Mouse (Mus musculus) adrenal gland, postnatal 36 days (tissue): ENCODE results near the gene Mecom. TPM values are rescaled to one million over a fixed set of nuclear protein-coding genes. Genes with fewer than 3 reads are reported as not detected.

Source experiments
- DNase-seq, 2 experiments: peaks; one replicate each; pipeline ENCODE4 v3.0.0; 2021; ENCODE audit warnings: mixed read lengths in 1 of 2
- total RNA-seq, 2 experiments: library from RNA; stranded (reverse); gene quantifications; 2 replicates each; pipeline ENCODE4 v1.2.3; 2021

The Mecom gene
- total RNA-seq, 2 experiments from 2014 or later: 6.4 TPM

DNA sequence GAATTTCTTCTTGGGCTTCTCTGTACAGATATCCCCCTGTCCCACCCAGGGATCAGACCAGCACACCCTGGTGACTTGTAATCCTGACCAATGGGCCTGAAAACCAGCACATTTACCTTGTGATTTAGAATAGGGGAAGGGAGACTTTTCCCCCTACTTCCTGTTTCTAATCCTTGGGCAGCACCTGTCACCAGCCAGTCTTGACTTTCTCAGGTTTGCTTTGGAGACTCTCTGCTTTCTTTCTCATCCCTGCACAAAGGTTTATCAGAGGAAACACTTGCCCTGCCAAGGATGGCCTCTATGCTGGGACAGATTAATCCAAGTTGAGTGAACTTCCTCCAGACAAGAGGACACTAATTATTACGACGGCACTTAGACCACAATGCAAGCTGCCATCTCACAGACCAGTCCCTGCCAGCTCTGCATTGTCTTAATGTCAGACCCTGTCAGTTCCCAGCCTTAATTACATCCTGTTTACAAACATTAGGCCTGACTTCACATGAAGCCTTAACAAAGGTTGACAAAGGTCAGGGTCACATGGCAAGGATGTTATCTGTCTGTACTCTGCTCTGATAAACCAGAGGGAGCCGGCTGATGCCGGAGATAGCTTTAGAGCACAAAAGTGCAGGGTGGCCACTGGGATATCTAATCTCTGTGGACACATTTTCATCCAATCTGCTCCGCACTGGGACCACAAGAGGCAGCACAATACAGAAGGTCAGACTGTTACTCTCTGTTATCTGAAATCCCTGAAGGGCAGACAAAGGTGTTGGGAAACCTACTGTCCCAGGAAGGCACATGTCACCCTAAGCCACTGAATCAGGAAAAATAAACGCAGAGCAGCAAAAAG lies 193.7 kb downstream of the Mecom start:
- DNase-seq: peak in 1 of 2 experiments; percentile 13

DNA sequence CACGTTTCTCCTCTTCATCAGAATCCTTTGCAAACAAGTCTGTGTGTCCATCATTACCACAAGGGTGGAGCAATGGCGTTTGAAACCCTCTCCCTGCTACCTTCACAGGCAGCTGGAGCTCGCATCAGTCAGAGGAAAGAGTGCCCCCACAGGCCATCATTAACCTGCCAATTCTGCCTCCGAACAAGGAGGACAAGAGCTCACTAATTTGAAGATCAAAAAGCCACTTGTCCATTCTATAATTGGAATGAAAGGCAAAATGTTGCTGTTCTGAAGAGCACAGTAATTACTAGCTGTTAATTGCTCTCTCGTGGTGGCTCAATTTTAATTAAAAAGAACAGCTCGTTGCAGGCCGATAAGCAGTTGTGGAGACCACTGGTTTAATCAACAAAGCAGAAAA lies 198.5 kb downstream of the Mecom start:
- DNase-seq: no peak

DNA sequence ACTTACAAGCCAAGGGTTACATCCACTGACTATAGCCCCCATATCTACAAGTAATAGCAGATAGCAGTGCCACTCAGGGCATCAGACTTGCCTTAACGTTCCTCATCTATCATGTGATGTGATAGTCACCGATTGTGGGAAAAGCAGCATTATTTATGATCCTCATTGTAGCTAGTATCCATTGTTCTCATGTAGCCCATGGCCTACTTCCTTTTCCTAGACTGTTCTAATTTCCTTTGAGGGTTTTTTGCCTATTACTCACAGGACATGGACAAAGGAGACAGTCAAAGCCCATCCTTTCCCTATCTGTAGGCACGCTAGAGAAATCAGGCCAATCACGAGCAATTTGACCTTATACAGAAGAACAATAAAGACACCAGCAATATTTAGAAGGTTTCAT lies 203.7 kb downstream of the Mecom start:
- DNase-seq: no peak

DNA sequence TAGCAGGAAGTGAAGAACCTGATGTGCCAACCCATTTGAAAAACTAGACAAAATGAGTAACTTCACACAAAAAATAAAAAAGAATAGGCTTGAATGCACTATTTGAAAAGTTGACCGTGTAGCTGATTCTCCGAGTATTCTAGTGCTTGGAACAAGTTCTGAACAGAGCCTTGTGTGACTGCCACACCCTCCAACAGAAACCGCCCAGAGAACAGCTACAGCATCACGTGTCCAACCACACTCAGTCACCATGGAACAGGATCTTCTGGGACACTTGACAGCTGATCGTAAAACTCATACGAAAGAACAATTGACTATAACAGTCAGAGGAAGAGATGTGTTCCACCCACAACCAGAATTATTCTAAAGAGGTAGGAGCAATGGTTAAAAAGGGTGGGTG lies 215.5 kb downstream of the Mecom start:
- no peak for DNase-seq

DNA sequence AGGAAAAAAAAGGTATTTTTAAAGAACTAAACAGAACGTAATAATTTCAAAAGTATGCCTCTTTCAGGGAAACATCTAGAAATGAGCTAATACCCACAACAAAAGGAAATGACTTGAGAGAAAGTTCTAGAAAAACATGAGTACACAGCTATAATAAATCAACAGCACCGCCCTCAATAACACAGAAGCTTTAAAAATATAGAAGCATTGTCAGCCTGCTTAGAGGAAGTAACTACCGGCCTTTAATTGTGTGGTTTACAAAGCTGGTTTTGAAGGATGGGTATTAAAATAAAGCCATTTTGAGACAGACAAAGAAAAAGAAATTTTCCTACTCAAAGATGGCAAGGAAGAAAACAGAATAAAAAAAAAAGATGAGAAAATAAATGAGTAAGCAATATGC lies 217.3 kb downstream of the Mecom start:
- DNase-seq: no peak

DNA sequence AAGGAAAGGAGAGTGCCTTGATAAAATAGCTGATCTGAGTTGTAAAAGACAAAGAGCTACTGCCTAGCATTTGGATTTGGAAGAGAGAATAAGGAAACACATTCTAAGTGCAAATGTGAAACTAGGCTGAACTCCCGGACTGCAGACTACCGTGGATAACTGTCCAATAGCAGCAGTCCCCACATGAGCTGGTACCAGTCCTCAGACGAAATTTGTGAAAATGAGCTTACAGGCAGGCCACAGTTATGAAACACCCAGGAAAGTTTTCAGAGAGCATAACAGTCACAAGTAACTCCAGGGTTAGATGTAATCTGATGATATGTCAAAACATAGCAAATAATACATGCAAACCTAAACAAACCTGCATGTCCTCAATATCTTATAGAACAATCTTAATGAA lies 217.8 kb downstream of the Mecom start:
- no peak for DNase-seq

DNA sequence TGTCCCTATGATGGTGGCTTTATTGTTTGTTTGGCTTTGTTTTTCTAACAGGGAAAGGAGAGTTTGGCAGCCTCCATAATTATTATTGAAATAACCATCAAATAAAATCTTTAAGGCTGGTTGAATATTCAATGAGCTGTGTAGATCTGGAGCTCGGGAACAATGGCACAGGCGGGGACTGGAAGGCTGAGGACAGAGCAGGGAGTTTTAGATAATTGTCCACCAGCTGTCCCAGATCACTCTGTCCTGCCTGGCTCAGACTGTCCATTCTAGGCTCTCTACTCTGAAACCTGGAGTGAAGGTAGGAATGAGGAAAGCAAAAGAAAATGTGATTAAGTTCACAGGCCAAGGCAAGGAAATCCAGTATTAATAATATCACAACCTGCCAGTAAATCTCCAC lies 232.9 kb downstream of the Mecom start:
- DNase-seq: no peak

DNA sequence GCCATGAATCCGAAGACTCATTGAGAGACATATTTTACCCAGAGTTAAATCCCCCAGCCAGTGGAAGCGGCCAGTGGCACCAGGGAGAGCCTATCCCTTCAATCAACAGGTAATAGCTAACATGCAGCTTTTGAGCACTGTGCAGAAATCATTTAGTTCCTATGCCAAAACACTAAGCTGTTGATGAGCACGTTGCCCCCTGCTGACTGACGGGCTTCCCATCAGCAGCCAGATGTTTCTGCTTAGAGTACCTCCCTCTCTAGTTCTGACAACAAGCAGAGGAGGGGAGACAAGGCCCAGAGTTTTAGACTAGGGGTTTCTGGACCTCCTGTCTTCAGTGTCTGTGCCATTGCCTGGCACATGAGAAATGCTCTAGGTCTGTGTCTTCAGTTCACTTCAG lies 239.7 kb downstream of the Mecom start:
- no peak for DNase-seq

DNA sequence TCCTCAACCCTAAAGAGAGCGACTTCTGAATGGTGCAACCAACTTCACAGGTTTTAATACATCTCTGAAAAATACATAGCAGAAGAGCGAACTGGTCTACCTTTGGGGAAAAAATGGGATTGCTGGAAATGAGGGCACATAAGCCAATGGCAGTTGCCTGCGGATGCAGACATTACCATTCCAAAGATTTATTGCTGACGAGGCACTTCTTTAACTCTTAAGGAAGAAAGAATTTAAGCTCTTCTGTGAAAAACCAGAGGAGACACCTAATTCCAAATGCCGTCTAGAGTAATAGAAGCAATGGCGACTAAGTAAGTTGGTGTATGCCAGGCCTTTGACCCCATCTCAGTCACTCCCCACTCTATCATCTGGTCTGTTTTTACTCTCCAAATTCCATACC lies 240.2 kb downstream of the Mecom start:
- DNase-seq: no peak

DNA sequence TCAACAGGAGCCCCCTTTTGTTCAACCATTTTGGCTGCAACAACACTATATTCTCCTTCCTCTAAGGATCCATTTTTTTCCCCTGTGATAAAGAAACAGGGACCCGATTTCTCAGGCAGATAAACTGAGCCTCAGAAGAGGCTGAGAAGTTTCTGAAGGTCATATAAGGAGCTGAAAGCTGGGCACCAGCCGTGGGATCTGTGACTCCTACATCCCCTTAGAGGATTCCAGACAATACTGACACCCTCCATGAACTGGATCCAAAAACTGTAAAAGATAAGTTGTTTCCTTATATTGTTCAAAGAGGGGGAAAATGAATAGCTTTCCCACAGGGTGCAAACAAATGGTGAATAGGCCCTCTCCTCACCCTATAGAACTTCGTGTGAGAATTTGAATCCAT lies 241.7 kb downstream of the Mecom start:
- DNase-seq: no peak

DNA sequence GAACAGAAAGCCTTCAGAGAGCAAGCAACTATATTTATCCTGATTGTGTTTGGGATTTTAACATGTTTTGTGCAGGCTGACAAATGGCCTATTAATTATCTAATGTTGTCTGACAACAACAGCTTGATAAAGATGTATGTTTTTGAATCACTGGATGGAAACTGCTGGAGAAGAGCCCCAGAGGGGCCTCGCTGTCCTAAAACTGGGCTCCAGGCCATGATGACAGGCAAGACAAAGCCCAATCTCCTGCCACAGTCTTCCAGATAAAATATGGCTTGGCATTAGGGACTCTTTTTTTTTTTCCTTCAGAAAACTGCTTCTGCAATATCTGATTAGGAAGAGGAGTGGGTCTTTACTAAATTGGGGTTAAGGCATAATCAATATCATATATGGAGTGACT lies 248.3 kb downstream of the Mecom start:
- no peak for DNase-seq

DNA sequence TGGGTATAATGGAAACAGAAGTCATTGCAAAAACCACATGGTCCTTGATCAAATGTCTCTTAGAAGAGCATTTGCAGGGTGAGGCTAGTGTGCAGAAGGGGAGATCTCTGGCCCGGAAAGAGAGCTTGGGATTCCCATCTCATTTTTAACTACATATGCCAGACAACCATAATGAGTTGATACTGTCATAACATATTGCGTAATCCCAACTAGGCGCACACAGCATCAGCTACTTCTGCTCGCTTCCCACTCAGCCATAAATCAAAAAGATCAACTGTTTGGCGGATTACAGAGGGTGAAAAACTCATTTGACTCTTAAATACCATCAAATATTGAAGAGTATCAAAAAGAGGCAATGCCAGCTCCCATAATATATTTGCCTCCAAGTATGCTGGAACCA lies 253.4 kb downstream of the Mecom start:
- DNase-seq: no peak

DNA sequence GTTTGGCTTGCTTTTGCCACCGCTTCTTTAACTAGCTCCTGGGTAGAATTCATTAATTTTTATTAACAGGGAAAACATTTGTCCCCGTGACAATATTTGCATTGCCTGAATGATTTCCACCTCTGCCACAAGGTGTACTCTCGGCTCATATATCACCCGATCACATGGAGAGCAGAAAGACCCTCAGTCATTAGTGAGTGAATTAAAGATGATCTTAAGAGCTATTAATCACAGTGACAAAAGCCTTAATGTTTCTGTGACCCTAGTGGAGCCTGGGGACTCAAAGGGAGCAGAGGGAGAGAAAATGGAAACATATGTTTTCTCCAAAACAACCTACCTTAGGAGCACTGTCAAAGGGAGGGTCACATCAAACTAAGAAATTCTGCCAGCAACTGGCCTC lies 261.3 kb downstream of the Mecom start:
- DNase-seq: no peak

DNA sequence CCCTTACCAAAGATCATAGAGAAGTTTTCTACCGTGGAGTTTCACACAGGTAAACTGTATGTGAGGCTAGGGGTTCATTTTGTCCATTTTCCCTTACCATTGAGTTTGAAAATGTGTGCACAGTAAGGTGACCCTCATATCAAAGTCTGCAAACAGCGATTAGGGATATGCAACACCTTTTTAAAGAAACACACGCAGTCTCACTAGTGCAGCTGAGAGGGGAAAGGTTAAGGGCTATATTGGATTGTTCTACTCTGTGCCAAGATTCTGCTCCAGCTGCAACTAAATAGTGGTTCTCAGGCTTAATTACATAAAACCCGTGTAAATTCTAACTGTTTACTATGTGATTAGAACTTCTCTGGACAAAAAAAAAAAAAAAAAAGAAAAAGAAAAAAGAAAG lies 263.7 kb downstream of the Mecom start:
- no peak for DNase-seq

DNA sequence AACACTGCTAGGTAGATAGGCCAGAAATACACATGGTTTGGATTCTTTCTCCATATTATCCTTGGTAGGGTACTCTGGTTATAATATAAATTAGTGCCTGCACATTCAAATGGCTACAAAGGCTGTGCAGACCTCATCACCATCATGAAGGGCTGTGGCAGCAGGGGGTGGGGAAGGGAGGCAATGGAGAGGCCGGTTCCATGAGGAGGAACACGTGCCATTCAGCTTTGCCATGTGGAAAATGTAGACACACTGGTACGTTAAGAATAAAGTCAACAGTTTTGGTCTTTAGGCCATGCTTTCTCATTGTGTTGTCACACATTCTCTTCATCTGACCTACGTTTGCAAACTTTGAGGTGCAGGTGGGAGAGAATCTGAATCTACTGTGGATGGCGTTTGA lies 264.2 kb downstream of the Mecom start:
- DNase-seq: no peak

DNA sequence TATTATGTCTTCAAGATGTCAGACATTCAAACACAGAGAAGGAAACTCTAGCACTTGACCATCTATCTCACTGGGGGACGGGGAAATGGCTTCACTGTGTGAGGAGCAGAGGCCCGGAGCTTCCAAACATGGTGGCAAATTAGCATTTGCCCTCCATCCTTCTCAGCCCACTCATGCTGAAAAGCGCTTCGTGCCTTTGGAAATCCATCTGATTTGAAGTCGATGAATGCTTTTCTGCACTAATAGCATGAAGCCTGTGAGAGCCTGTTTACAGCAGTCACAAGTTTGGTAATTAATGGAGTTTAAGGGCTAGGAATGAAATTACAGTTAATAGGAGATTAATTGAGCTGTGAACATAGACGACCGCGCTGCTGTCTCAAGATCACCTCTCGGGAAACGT lies 270.2 kb downstream of the Mecom start:
- DNase-seq: no peak

DNA sequence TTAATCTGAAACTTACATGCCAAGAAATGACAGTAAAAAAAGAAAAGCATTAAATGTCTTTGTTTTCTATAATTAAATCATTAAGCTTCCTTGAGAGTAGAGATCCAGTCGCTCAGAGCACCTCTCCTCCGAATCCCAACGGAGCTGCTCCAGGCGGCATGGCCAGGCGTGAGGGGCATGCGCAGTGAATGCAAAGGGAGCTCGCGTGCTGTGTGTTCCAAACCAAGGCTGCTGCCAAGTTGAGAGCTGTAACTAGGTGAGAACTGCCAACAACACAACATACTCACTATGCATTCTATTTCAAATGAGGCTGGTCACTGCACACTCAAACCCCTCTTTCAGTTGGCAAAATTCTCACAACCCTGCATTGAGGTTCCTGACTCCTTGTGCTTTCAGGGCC lies 271.7 kb downstream of the Mecom start:
- no peak for DNase-seq

DNA sequence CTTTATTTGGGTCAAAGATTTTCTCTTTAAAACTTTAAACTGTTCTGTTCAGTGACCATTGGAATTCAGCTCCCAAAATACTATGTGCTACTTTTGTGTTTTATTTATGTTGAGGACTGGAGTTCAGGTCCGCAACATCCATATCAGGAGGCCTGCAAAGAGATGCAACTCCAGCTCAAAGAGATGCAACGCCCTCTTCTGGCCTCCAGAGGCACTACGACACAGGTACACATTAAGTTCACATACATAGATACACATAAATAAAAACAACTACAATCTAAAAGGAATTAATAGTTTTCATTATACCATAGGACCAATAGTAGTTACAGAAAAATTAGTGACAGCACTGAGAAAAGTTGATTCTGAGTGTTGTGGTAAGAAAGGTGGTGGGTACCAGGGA lies 278.6 kb downstream of the Mecom start:
- DNase-seq: no peak

DNA sequence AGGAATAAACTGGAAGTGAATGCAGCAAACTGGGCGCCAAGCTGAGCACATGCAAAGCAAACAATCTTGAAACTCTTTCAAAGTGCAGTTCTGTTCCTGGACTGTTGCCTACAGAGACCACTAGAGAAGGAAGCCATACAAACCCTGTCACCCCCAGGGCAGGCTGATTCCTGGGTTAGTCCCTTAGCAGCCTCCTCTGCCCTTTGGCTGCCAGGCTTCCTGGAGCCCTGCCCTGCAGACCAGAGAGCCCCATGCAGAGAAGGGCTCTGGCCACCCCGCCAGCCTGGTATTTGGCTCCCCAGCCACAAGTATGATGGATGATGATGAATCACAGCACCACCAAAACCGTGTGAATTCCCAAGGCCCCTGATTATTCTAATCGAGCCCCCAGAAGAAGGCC lies 286.9 kb downstream of the Mecom start:
- peak; percentile 18 to 19 for DNase-seq

DNA sequence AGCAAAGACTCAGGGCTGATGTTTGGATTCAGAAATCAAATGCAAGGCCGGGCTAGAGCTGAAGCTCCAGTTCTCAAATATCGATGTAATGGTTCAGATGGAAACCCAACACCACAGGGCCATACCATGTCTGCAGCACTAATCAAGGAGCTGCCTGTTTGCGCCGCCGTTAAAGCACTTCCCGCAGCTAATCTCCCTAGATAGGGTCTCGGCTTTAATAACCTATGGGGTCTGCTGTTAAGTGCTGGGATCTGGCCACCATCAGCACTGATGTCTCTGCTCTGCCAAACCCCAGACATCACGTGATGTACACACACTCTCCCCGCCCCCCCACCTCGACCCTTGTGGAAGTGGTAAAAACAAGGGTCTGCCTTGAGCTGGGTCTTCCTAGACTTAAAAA lies 289.4 kb downstream of the Mecom start:
- no peak for DNase-seq

DNA sequence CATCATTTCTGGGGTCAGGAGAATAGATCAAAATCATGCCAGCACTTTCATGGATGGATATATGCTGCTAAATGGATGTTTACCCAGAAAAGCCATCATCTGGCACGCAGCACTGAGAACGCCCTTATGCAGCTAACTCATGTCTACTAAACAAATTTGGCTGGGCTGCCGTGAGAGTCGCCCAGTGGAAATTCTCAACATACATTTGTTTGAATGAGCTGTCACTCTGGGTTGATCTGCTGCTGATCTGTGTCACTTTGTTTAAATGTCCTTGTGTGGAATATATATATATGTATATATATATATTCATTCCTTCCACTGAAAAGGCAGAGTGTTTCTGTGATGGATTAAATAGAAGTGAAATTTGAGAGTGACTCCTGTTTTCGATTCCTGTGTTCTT lies 290.0 kb downstream of the Mecom start:
- DNase-seq: no peak

DNA sequence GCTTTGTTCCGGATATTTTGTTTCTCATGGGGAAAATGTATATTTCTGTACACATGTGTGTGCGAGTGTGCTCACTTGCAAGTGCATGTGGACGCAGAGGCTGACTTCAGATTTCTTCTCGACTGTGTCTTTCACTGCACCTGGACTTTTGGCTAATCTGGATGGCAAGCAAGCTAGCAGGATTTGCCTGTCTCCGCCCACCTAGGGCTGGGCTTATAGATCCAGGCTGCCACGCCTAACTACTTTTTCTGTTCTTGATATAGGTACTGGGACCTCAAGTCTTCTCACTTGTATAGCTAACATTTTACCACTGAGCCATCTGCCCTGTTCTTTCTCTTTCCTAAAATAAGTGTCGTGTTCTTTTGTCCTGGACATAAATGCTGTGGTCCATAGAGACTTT lies 290.9 kb downstream of the Mecom start:
- DNase-seq: no peak

DNA sequence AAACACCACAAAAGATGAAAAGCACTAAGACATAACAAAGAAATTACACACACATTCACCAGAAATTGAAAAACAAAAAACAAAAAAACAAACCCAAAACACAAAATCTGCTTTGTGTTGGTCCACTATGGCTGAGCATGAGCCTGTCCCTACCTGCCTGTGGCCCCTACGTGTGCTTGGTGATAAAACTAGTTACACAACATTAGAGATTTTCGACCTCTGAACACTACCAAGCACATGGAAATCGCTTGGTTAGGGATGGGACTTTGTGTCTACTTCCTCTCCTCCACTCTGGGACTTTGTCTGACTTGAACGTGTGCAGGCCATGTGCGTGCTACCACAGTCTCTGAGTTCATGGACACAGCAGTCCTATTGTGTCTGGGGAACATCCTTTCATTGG lies 292.0 kb downstream of the Mecom start:
- DNase-seq: no peak

DNA sequence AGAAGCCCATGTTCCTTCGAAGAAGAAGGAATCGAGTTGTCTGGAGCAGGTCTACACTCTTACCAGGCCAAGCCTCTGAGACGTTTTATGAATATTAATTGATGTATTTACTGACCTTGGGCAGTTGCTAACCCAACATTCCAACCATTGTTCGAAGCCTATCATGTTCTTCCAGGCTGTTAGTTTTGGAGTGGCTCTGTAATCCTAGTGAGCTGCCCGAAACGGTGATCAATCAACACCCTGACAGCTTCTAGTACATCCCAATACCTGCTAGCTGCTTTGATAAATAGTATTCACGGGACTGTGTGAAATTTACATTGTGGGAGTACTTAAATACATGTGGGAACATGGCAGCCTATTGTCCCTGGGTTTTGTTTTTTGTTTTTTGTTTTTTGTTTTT lies 293.4 kb downstream of the Mecom start:
- DNase-seq: no peak

DNA sequence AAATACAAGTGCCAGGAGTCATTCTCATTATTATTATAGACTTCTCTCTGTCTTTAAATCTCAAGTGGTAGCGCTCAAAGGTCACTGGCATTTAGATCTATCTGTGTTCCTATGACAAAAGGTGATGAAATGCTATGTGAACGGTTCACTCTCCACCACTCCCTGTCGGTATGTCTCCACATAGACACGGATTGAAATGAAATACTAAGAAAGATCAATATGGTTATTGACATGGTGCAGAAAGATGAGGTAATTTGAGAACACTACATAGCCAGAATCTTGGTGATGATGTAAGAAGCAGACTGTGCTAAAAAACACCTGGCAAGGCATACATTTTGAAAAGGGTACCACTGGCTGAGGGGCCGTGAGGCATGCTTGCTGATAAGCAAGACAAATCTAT lies 294.1 kb downstream of the Mecom start:
- DNase-seq: no peak
